Mouse (Mus musculus): ENCODE measurements around the gene Nop2. TPM values are rescaled to one million over a fixed set of nuclear protein-coding genes. Genes with fewer than 3 reads are reported as not detected.

Nop2 gene
- polyA plus RNA-seq, 1 experiment from 2014 or later, result 54.4 TPM

GRCm38 (mm10) chr6:125173256-125173655 lies 41.5 kb downstream of the Nop2 start:
- no peak overlapping the region for H3K4me2 ChIP-seq (ENCODE audit: low read length)
- no peak overlapping the region for H3K9ac ChIP-seq (replicated peaks; ENCODE audit: low read depth, low read length)
- H3K4me1 ChIP-seq (replicated peaks; ENCODE audit: control insufficient read depth, insufficient read depth, low read length), result no peaks in the 10 kb centered on the region
- 96% methylated on average over 7 of the region's 7 CpGs for WGBS
- no peaks in the 10 kb centered on the region for H3K9me3 ChIP-seq (ENCODE audit: control insufficient read depth, low read length)
- no peak for ATAC-seq
- H3K27me3 ChIP-seq (replicated peaks; ENCODE audit: control insufficient read depth, insufficient read depth, low read length), result no peaks in the 10 kb centered on the region
- no peak overlapping the region for H3K27ac ChIP-seq (ENCODE audit: low read length)
- H3K36me3 ChIP-seq (ENCODE audit: control insufficient read depth, insufficient read depth), result peaks cover 79% of the 10 kb centered on the region
- H3K4me3 ChIP-seq (replicated peaks; ENCODE audit: low read length), result no peak overlapping the region

GRCm38 (mm10) chr6:125175469-125175868 lies 43.8 kb downstream of the Nop2 start:
- H3K9me3 ChIP-seq (ENCODE audit: control insufficient read depth, low read length), result no peaks in the 10 kb centered on the region
- H3K27me3 ChIP-seq (replicated peaks; ENCODE audit: control insufficient read depth, insufficient read depth, low read length), result no peaks in the 10 kb centered on the region
- H3K36me3 ChIP-seq (ENCODE audit: control insufficient read depth, insufficient read depth), result peaks cover 78% of the 10 kb centered on the region
- no peak overlapping the region for H3K4me3 ChIP-seq (replicated peaks; ENCODE audit: low read length)
- no peak overlapping the region for H3K27ac ChIP-seq (ENCODE audit: low read length)
- no peak for ATAC-seq
- WGBS, result 89% methylated on average over 5 of the region's 5 CpGs
- no peak overlapping the region for H3K9ac ChIP-seq (replicated peaks; ENCODE audit: low read depth, low read length)
- no peaks in the 10 kb centered on the region for H3K4me1 ChIP-seq (replicated peaks; ENCODE audit: control insufficient read depth, insufficient read depth, low read length)
- no peak overlapping the region for H3K4me2 ChIP-seq (ENCODE audit: low read length)

GRCm38 (mm10) chr6:125179601-125180000 lies 47.9 kb downstream of the Nop2 start:
- ATAC-seq, result no peak
- Histone ChIP-seq H3K9me3 (ENCODE audit: control insufficient read depth, low read length) (no peaks in the 10 kb centered on the region), H3K27me3 (replicated peaks; ENCODE audit: control insufficient read depth, insufficient read depth, low read length) (no peaks in the 10 kb centered on the region), H3K4me2 (ENCODE audit: low read length) (no peak overlapping the region), H3K4me1 (replicated peaks; ENCODE audit: control insufficient read depth, insufficient read depth, low read length) (no peaks in the 10 kb centered on the region), H3K4me3 (replicated peaks; ENCODE audit: low read length) (no peak overlapping the region), H3K27ac (ENCODE audit: low read length) (no peak overlapping the region), H3K9ac (replicated peaks; ENCODE audit: low read depth, low read length) (no peak overlapping the region), H3K36me3 (ENCODE audit: control insufficient read depth, insufficient read depth) (peaks cover 64% of the 10 kb centered on the region)
- WGBS, result 94% methylated on average over 7 of the region's 7 CpGs

- WGBS, result 65% methylated on average over 5 of the region's 5 CpGs
- ATAC-seq, result no peak
- H3K27ac ChIP-seq (ENCODE audit: low read length), result no peak overlapping the region
- H3K9ac ChIP-seq (replicated peaks; ENCODE audit: low read depth, low read length), result no peak overlapping the region
- no peaks in the 10 kb centered on the region for H3K9me3 ChIP-seq (ENCODE audit: control insufficient read depth, low read length)
- no peaks in the 10 kb centered on the region for H3K4me1 ChIP-seq (replicated peaks; ENCODE audit: control insufficient read depth, insufficient read depth, low read length)
- no peaks in the 10 kb centered on the region for H3K27me3 ChIP-seq (replicated peaks; ENCODE audit: control insufficient read depth, insufficient read depth, low read length)
- H3K36me3 ChIP-seq (ENCODE audit: control insufficient read depth, insufficient read depth), result peaks cover 63% of the 10 kb centered on the region
- H3K4me3 ChIP-seq (replicated peaks; ENCODE audit: low read length), result no peak overlapping the region
- no peak overlapping the region for H3K4me2 ChIP-seq (ENCODE audit: low read length)
Observed at GRCm38 (mm10) chr6:125182133-125182532, 50.4 kb downstream of the Nop2 start.

- Histone ChIP-seq H3K4me3 (replicated peaks; ENCODE audit: low read length) (no peak overlapping the region), H3K4me2 (ENCODE audit: low read length) (no peak overlapping the region), H3K9ac (replicated peaks; ENCODE audit: low read depth, low read length) (no peak overlapping the region), H3K36me3 (ENCODE audit: control insufficient read depth, insufficient read depth) (peaks cover 38% of the 10 kb centered on the region), H3K27ac (ENCODE audit: low read length) (no peak overlapping the region), H3K4me1 (replicated peaks; ENCODE audit: control insufficient read depth, insufficient read depth, low read length) (peaks cover 6% of the 10 kb centered on the region), H3K9me3 (ENCODE audit: control insufficient read depth, low read length) (no peaks in the 10 kb centered on the region), H3K27me3 (replicated peaks; ENCODE audit: control insufficient read depth, insufficient read depth, low read length) (no peaks in the 10 kb centered on the region)
- WGBS, result 92% methylated on average over 10 of the region's 10 CpGs
- ATAC-seq, result no peak
Observed at GRCm38 (mm10) chr6:125186203-125186602, 54.5 kb downstream of the Nop2 start.

GRCm38 (mm10) chr6:125190816-125191215 lies 59.1 kb downstream of the Nop2 start:
- Histone ChIP-seq H3K9me3 (ENCODE audit: control insufficient read depth, low read length) (no peaks in the 10 kb centered on the region), H3K27ac (ENCODE audit: low read length) (peak overlapping the region; percentile 100), H3K27me3 (replicated peaks; ENCODE audit: control insufficient read depth, insufficient read depth, low read length) (no peaks in the 10 kb centered on the region), H3K4me2 (ENCODE audit: low read length) (peak overlapping the region; percentile 65), H3K4me1 (replicated peaks; ENCODE audit: control insufficient read depth, insufficient read depth, low read length) (peaks cover 17% of the 10 kb centered on the region), H3K4me3 (replicated peaks; ENCODE audit: low read length) (peak overlapping the region; percentile 89), H3K36me3 (ENCODE audit: control insufficient read depth, insufficient read depth) (peaks cover 16% of the 10 kb centered on the region), H3K9ac (replicated peaks; ENCODE audit: low read depth, low read length) (peak overlapping the region; percentile 77)
- ATAC-seq, result no peak

- H3K9me3 ChIP-seq (ENCODE audit: control insufficient read depth, low read length), result no peaks in the 10 kb centered on the region
- H3K4me2 ChIP-seq (ENCODE audit: low read length), result peak within 1 kb of the TSS; percentile 95
- peak within 1 kb of the TSS; percentile 83 for H3K9ac ChIP-seq (replicated peaks; ENCODE audit: low read depth, low read length)
- H3K4me1 ChIP-seq (replicated peaks; ENCODE audit: control insufficient read depth, insufficient read depth, low read length), result peaks cover 17% of the 10 kb centered on the region
- peaks cover 11% of the 10 kb centered on the region; the same call in 1 of the 2 replicates for H3K36me3 ChIP-seq (ENCODE audit: control insufficient read depth, insufficient read depth)
- WGBS, result under 1% methylated on average over 54 of the region's 54 CpGs
- peak; percentile 97 for ATAC-seq
- peak within 1 kb of the TSS; percentile 100 for H3K27ac ChIP-seq (ENCODE audit: low read length)
- H3K27me3 ChIP-seq (replicated peaks; ENCODE audit: control insufficient read depth, insufficient read depth, low read length), result no peaks in the 10 kb centered on the region
- H3K4me3 ChIP-seq (replicated peaks; ENCODE audit: low read length), result peak within 1 kb of the TSS; percentile 89
Observed at GRCm38 (mm10) chr6:125191332-125192015, 59.8 kb downstream of the Nop2 start, which contains the start of the genes Ncapd2 and Mrpl51. Ncapd2 (minus strand) TSS chr6:125191701. Mrpl51 (plus strand) TSS chr6:125191801.

- peaks cover 9% of the 10 kb centered on the region; the same call in 1 of the 2 replicates for H3K36me3 ChIP-seq (ENCODE audit: control insufficient read depth, insufficient read depth)
- ATAC-seq, result peak; percentile 91
- peak overlapping the region; percentile 95 for H3K4me2 ChIP-seq (ENCODE audit: low read length)
- under 1% methylated on average over 34 of the region's 34 CpGs for WGBS
- peak overlapping the region; percentile 83 for H3K9ac ChIP-seq (replicated peaks; ENCODE audit: low read depth, low read length)
- H3K27ac ChIP-seq (ENCODE audit: low read length), result peak overlapping the region; percentile 100
- H3K27me3 ChIP-seq (replicated peaks; ENCODE audit: control insufficient read depth, insufficient read depth, low read length), result no peaks in the 10 kb centered on the region
- H3K9me3 ChIP-seq (ENCODE audit: control insufficient read depth, low read length), result no peaks in the 10 kb centered on the region
- H3K4me3 ChIP-seq (replicated peaks; ENCODE audit: low read length), result peak overlapping the region; percentile 89
- H3K4me1 ChIP-seq (replicated peaks; ENCODE audit: control insufficient read depth, insufficient read depth, low read length), result peaks cover 17% of the 10 kb centered on the region
Observed at GRCm38 (mm10) chr6:125192016-125192714, 60.5 kb downstream of the Nop2 start.

- WGBS, result 45% methylated on average over 5 of the region's 5 CpGs
- peak overlapping the region; percentile 95 for H3K4me2 ChIP-seq (ENCODE audit: low read length)
- no peaks in the 10 kb centered on the region for H3K9me3 ChIP-seq (ENCODE audit: control insufficient read depth, low read length)
- H3K27ac ChIP-seq (ENCODE audit: low read length), result no peak overlapping the region
- H3K4me3 ChIP-seq (replicated peaks; ENCODE audit: low read length), result peak overlapping the region; percentile 89
- peak overlapping the region; percentile 83 for H3K9ac ChIP-seq (replicated peaks; ENCODE audit: low read depth, low read length)
- ATAC-seq, result no peak
- H3K4me1 ChIP-seq (replicated peaks; ENCODE audit: control insufficient read depth, insufficient read depth, low read length), result peaks cover 17% of the 10 kb centered on the region
- peaks cover 7% of the 10 kb centered on the region; the same call in 1 of the 2 replicates for H3K36me3 ChIP-seq (ENCODE audit: control insufficient read depth, insufficient read depth)
- no peaks in the 10 kb centered on the region for H3K27me3 ChIP-seq (replicated peaks; ENCODE audit: control insufficient read depth, insufficient read depth, low read length)
Observed at GRCm38 (mm10) chr6:125192841-125193240, 61.1 kb downstream of the Nop2 start.
